Mouse (Mus musculus): Measurements from ENCODE around the gene Wdr83os. TPM values are rescaled to one million over a fixed set of nuclear protein-coding genes. Genes with fewer than 3 reads are reported as not detected.
"Not testable (repeated sequence)": the region's sequence is repeated elsewhere in the genome, so short reads cannot be mapped to it uniquely, and the experiment has no call there.

Wdr83os gene
- polyA plus RNA-seq, 1 experiment from 2014 or later = 111 TPM

- no peak for ATAC-seq (ENCODE audit: low FRiP score)
These were observed 6.4 kb upstream of the Wdr83os start for GRCm38 (mm10) chr8:85074167-85074566.

GRCm38 (mm10) chr8:85074617-85075016, 5.9 kb upstream of the Wdr83os start:
- no peak overlapping the region; the same call in 1 of the 2 replicates for H3K9ac ChIP-seq (replicated peaks)
- peaks cover 40% of the 10 kb centered on the region for H3K36me3 ChIP-seq
- H3K27me3 ChIP-seq (replicated peaks) = no peaks in the 10 kb centered on the region
- H3K4me3 ChIP-seq (replicated peaks) = no peak overlapping the region
- no peak overlapping the region for H3K27ac ChIP-seq (replicated peaks)
- H3K4me2 ChIP-seq = no peak overlapping the region
- peaks cover 34% of the 10 kb centered on the region for H3K4me1 ChIP-seq
- 94% methylated on average over 10 of the region's 10 CpGs for WGBS
- H3K9me3 ChIP-seq (replicated peaks) = no peaks in the 10 kb centered on the region
- ATAC-seq (ENCODE audit: low FRiP score) = no peak

More at GRCm38 (mm10) chr8:85074167-85074566, 6.4 kb upstream of the Wdr83os start:
- H3K4me2 ChIP-seq = no peak overlapping the region
- no peaks in the 10 kb centered on the region for H3K27me3 ChIP-seq (replicated peaks)
- H3K4me3 ChIP-seq (replicated peaks) = no peak overlapping the region
- peaks cover 40% of the 10 kb centered on the region for H3K36me3 ChIP-seq
- no peak overlapping the region for H3K27ac ChIP-seq (replicated peaks)
- no peaks in the 10 kb centered on the region for H3K9me3 ChIP-seq (replicated peaks)
- WGBS = 90% methylated on average over 10 of the region's 10 CpGs
- peaks cover 30% of the 10 kb centered on the region for H3K4me1 ChIP-seq
- no peak overlapping the region; the same call in 1 of the 2 replicates for H3K9ac ChIP-seq (replicated peaks)

GRCm38 (mm10) chr8:85076001-85076400, 4.5 kb upstream of the Wdr83os start:
- Histone ChIP-seq H3K4me3 (replicated peaks) (no peak overlapping the region), H3K9ac (replicated peaks) (no peak overlapping the region), H3K4me1 (peaks cover 37% of the 10 kb centered on the region), H3K9me3 (replicated peaks) (no peaks in the 10 kb centered on the region), H3K4me2 (no peak overlapping the region), H3K27ac (replicated peaks) (no peak overlapping the region), H3K27me3 (replicated peaks) (no peaks in the 10 kb centered on the region), H3K36me3 (peaks cover 40% of the 10 kb centered on the region)
- no peak for ATAC-seq (ENCODE audit: low FRiP score)
- 78% methylated on average over 9 of the region's 9 CpGs for WGBS

- no peak overlapping the region for H3K4me3 ChIP-seq (replicated peaks)
- 0% methylated on average over 2 of the region's 2 CpGs for WGBS
- H3K4me1 ChIP-seq = peaks cover 41% of the 10 kb centered on the region
- no peak for ATAC-seq (ENCODE audit: low FRiP score)
- H3K9me3 ChIP-seq (replicated peaks) = no peaks in the 10 kb centered on the region
- H3K9ac ChIP-seq (replicated peaks) = no peak overlapping the region
- peaks cover 40% of the 10 kb centered on the region for H3K36me3 ChIP-seq
- no peak overlapping the region for H3K27ac ChIP-seq (replicated peaks)
- H3K27me3 ChIP-seq (replicated peaks) = no peaks in the 10 kb centered on the region
- H3K4me2 ChIP-seq = no peak overlapping the region
These were observed 3.5 kb upstream of the Wdr83os start for GRCm38 (mm10) chr8:85076993-85077392.

- no peak for ATAC-seq (ENCODE audit: low FRiP score)
- peak overlapping the region; percentile 58 for H3K4me3 ChIP-seq (replicated peaks)
- H3K4me1 ChIP-seq = peaks cover 45% of the 10 kb centered on the region
- peak overlapping the region; percentile 77 for H3K9ac ChIP-seq (replicated peaks)
- H3K4me2 ChIP-seq = peak overlapping the region; percentile 93
- no peaks in the 10 kb centered on the region for H3K27me3 ChIP-seq (replicated peaks)
- peaks cover 24% of the 10 kb centered on the region for H3K36me3 ChIP-seq
- H3K27ac ChIP-seq (replicated peaks) = peak overlapping the region; percentile 75
- H3K9me3 ChIP-seq (replicated peaks) = no peaks in the 10 kb centered on the region
- under 1% methylated on average over 25 of the region's 25 CpGs for WGBS
These were observed 367 bp upstream of the Wdr83os start for GRCm38 (mm10) chr8:85080214-85080531.

- 2% methylated on average over 9 of the region's 9 CpGs for WGBS
- Histone ChIP-seq H3K9ac (replicated peaks) (peak within 1 kb of the TSS; percentile 77), H3K4me2 (peak within 1 kb of the TSS; percentile 93), H3K27ac (replicated peaks) (peak within 1 kb of the TSS; percentile 75), H3K27me3 (replicated peaks) (no peaks in the 10 kb centered on the region), H3K36me3 (peaks cover 15% of the 10 kb centered on the region), H3K4me1 (peaks cover 45% of the 10 kb centered on the region), H3K4me3 (replicated peaks) (peak within 1 kb of the TSS; percentile 58), H3K9me3 (replicated peaks) (no peaks in the 10 kb centered on the region)
- ATAC-seq (ENCODE audit: low FRiP score) = peak; percentile 20
These were observed 646 bp downstream of the Wdr83os start, which contains the start of gene Wdr83 for GRCm38 (mm10) chr8:85081216-85081555. Gene Wdr83 (minus strand): TSS chr8:85081306.

- not testable (repeated sequence) for H3K27me3 ChIP-seq (replicated peaks); H3K4me3 ChIP-seq (replicated peaks); ATAC-seq (ENCODE audit: low FRiP score); H3K9me3 ChIP-seq (replicated peaks); H3K9ac ChIP-seq (replicated peaks); H3K27ac ChIP-seq (replicated peaks); H3K36me3 ChIP-seq
- 86% methylated on average over 4 of the region's 4 CpGs for WGBS
- Histone ChIP-seq H3K4me1 (peaks cover 42% of the 10 kb centered on the region), H3K4me2 (peak overlapping the region; percentile 93)
These were observed 1.6 kb downstream of the Wdr83os start for GRCm38 (mm10) chr8:85082169-85082568.

- Histone ChIP-seq H3K4me3 (replicated peaks) (peak within 1 kb of the TSS; percentile 63), H3K27me3 (replicated peaks) (no peaks in the 10 kb centered on the region), H3K9me3 (replicated peaks) (no peaks in the 10 kb centered on the region), H3K4me1 (peaks cover 42% of the 10 kb centered on the region), H3K4me2 (peak within 1 kb of the TSS; percentile 93), H3K9ac (replicated peaks) (peak within 1 kb of the TSS; percentile 63), H3K36me3 (peaks cover 11% of the 10 kb centered on the region; the same call in 1 of the 2 replicates), H3K27ac (replicated peaks) (peak within 1 kb of the TSS; percentile 48; the same call in 1 of the 2 replicates)
- under 1% methylated on average over 30 of the region's 30 CpGs for WGBS
- peak; percentile 85 for ATAC-seq (ENCODE audit: low FRiP score)
These were observed 2.7 kb downstream of the Wdr83os start, which contains the start of gene Man2b1 for GRCm38 (mm10) chr8:85083108-85083813. Gene Man2b1 (plus strand): TSS chr8:85083270.

GRCm38 (mm10) chr8:85084633-85085032, 4.1 kb downstream of the Wdr83os start:
- H3K4me3 ChIP-seq (replicated peaks) = no peak overlapping the region
- no peaks in the 10 kb centered on the region for H3K9me3 ChIP-seq (replicated peaks)
- ATAC-seq (ENCODE audit: low FRiP score) = no peak
- no peak overlapping the region for H3K27ac ChIP-seq (replicated peaks)
- H3K9ac ChIP-seq (replicated peaks) = no peak overlapping the region
- H3K4me1 ChIP-seq = peaks cover 32% of the 10 kb centered on the region
- peaks cover 9% of the 10 kb centered on the region; the same call in 1 of the 2 replicates for H3K36me3 ChIP-seq
- 87% methylated on average over 8 of the region's 8 CpGs for WGBS
- 0 out of 2 replicates have a peak overlapping the region, but pooled peaks have one; percentile 5 for H3K4me2 ChIP-seq
- H3K27me3 ChIP-seq (replicated peaks) = no peaks in the 10 kb centered on the region

GRCm38 (mm10) chr8:85086238-85086637, 5.7 kb downstream of the Wdr83os start:
- no peak for ATAC-seq (ENCODE audit: low FRiP score)
- no peak overlapping the region for H3K9ac ChIP-seq (replicated peaks)

GRCm38 (mm10) chr8:85088771-85089170, 8.2 kb downstream of the Wdr83os start:
- Histone ChIP-seq H3K27me3 (replicated peaks) (no peaks in the 10 kb centered on the region), H3K4me3 (replicated peaks) (no peak overlapping the region), H3K9ac (replicated peaks) (no peak overlapping the region), H3K27ac (replicated peaks) (no peak overlapping the region), H3K9me3 (replicated peaks) (no peaks in the 10 kb centered on the region), H3K4me2 (no peak overlapping the region), H3K4me1 (peaks cover 7% of the 10 kb centered on the region), H3K36me3 (peaks cover 14% of the 10 kb centered on the region; the same call in 1 of the 2 replicates)
- ATAC-seq (ENCODE audit: low FRiP score) = no peak
- 85% methylated on average over 2 of the region's 2 CpGs for WGBS

More at GRCm38 (mm10) chr8:85086238-85086637, 5.7 kb downstream of the Wdr83os start:
- no peak overlapping the region for H3K4me2 ChIP-seq
- H3K4me3 ChIP-seq (replicated peaks) = no peak overlapping the region
- peaks cover 24% of the 10 kb centered on the region for H3K4me1 ChIP-seq
- H3K27ac ChIP-seq (replicated peaks) = no peak overlapping the region
- WGBS = 82% methylated on average over 3 of the region's 3 CpGs
- no peaks in the 10 kb centered on the region for H3K9me3 ChIP-seq (replicated peaks)
- no peaks in the 10 kb centered on the region for H3K27me3 ChIP-seq (replicated peaks)
- H3K36me3 ChIP-seq = peaks cover 9% of the 10 kb centered on the region; the same call in 1 of the 2 replicates

- Histone ChIP-seq H3K4me1 (no peaks in the 10 kb centered on the region), H3K27me3 (replicated peaks) (no peaks in the 10 kb centered on the region), H3K9ac (replicated peaks) (no peak overlapping the region), H3K27ac (replicated peaks) (no peak overlapping the region), H3K9me3 (replicated peaks) (no peaks in the 10 kb centered on the region), H3K4me3 (replicated peaks) (no peak overlapping the region), H3K36me3 (peaks cover 29% of the 10 kb centered on the region), H3K4me2 (no peak overlapping the region)
- WGBS = 91% methylated on average over 11 of the region's 11 CpGs
- ATAC-seq (ENCODE audit: low FRiP score) = no peak
These were observed 10.3 kb downstream of the Wdr83os start for GRCm38 (mm10) chr8:85090856-85091255.
